Mouse (Mus musculus) lung, adult 2 months (tissue): Measurements from ENCODE around the gene Rcan3.

Experiments
- CTCF ChIP-seq: fragments of 200-500 bp; IDR thresholded peaks from 2 replicates; pipeline ENCODE4 v1.5.1; 2011; ENCODE audit warnings: mild to moderate bottlenecking, low read length, control low read depth; ENCODE audit not compliant: insufficient read depth
- POLR2A ChIP-seq: fragments of 200-500 bp; IDR thresholded peaks from 2 replicates; pipeline ENCODE4 v1.6.1; 2011; ENCODE audit warnings: low read depth, mild to moderate bottlenecking, control low read depth, low read length, borderline replicate concordance; ENCODE audit errors: extremely low read depth

DNA sequence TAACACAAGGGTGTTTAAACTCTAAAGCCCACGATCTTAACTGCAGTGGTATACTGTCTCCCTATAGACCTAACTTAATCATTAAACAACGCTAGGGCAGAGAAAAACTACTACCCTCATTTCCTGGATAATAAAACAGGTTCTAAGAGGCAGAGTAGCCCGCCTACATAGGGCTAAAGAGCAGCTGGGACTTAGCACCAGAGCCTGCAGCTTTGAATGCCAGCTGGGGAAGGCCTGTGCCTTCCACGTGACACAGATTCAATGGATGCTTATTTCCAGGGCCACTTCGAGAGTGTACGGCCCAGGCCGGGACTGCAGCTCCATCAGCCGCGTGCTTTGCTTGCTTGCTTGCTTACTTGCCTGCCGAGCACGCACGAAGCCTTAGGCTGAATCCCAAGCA lies 19.9 kb upstream of the Rcan3 start:
- TF ChIP-seq CTCF (no peak), POLR2A (no peak)
